Mouse (Mus musculus) right cerebral cortex, postnatal 36 days (tissue): ENCODE results near the gene Speer4a.
"Not testable (repeated sequence)": the region's sequence is repeated elsewhere in the genome, so short reads cannot be mapped to it uniquely, and the experiment has no call there.

ENCODE experiments used
- DNase-seq, 2 experiments: peaks; one replicate each; pipeline ENCODE4 v3.0.0; 2022; ENCODE audit warnings: low spot score in 2 of 2, mixed read lengths in 1 of 2

Speer4a gene

GRCm38 (mm10) chr5:26039458-26039857 lies at the start of gene Speer4a:
Gene Speer4a, minus strand, starts transcription at chr5:26039558.
- DNase-seq: not testable (repeated sequence)

GRCm38 (mm10) chr5:26079023-26079422 lies 39.7 kb upstream of the Speer4a start:
- not testable (repeated sequence) for DNase-seq

- DNase-seq: no peak
Measured at GRCm38 (mm10) chr5:26070716-26071115, 31.4 kb upstream of the Speer4a start.

GRCm38 (mm10) chr5:26058481-26058880 lies 19.1 kb upstream of the Speer4a start, which contains the start of gene Gm7347:
Gene Gm7347, minus strand, starts transcription at chr5:26058581.
- DNase-seq: not testable (repeated sequence)

- not testable (repeated sequence) for DNase-seq
Measured at GRCm38 (mm10) chr5:26022816-26023215, 16.5 kb downstream of the Speer4a start, which contains the start of gene Gm5862. Gene Gm5862, minus strand, starts transcription at chr5:26022916.

- DNase-seq: not testable (repeated sequence)
Measured at GRCm38 (mm10) chr5:26007697-26008096, 31.7 kb downstream of the Speer4a start.

- peak; percentile 2 to 3 for DNase-seq
Measured at GRCm38 (mm10) chr5:26006937-26007695, 32.2 kb downstream of the Speer4a start.

- DNase-seq: not testable (repeated sequence)
Measured at GRCm38 (mm10) chr5:26004698-26005097, 34.7 kb downstream of the Speer4a start, which contains the start of gene Gm1979. Gene Gm1979, minus strand, starts transcription at chr5:26004798.

- not testable (repeated sequence) for DNase-seq
Measured at GRCm38 (mm10) chr5:25988550-25988949, 50.8 kb downstream of the Speer4a start, which contains the start of gene Gm21698. Gene Gm21698, minus strand, starts transcription at chr5:25988650.
